In the genomic region with DNA sequence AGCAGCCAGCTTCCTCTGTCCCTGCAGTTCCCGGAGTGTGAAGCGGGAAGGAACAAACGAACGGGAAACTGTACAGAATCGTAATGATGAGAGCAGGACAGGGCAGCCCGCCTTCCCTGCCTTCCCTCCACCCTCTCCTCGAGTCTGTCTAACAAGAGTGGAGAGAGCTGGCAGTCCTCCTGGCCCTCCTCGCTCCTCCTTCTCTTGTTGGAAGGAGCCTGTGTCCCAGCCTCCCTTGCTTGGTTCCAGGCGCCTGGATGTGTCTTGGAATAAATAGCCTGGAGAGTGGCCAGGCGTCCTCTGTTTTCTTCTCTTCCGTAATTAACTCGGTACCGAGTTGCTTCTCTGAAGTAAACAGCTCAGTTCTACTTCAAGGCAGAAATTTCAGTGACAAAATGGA, we compare ENCODE assay signal across 11 mouse cellular contexts.
A peak's percentile ranks its signal among the peaks of the same experiment; 100 is the strongest.
DNase-seq lines count a peak whose midpoint lies in the region; ATAC-seq lines count a peak whose summit lies in the region.
"Had no signal": no experiment of that assay in that cellular context is flagged by ENCODE, and none has a peak within 500 bp of the region (broad histone marks: within the 10 kb centered on the region; RNA-seq: fewer than 3 reads in every experiment).

No protein-coding gene starts in this region.

- no peak overlapping the region for H3K9ac ChIP-seq in kidney, embryonic 14.5 days (ENCODE audit: low read depth, low read length)

- no peak for ATAC-seq in kidney, embryonic 14.5 days (ENCODE audit: low FRiP score, low TSS enrichment)
- no peak for ATAC-seq in megakaryocyte progenitor cell, adult 5-6 weeks (replicated peaks; ENCODE audit: poor library complexity)

- no peaks in the 10 kb centered on the region for H3K27me3 ChIP-seq in kidney, embryonic 14.5 days (ENCODE audit: control insufficient read depth, insufficient read depth, low read length)

- no peak overlapping the region for H3K4me3 ChIP-seq in kidney, embryonic 14.5 days (ENCODE audit: low read length)
- H3K4me3 ChIP-seq: erythroblast, embryonic 14.5 days had no signal

- H3K9me3 ChIP-seq in kidney, embryonic 14.5 days (ENCODE audit: control insufficient read depth, low read length), result no peaks in the 10 kb centered on the region

- intact Hi-C loops in heart, postnatal 25 days (cut with DNase I), result no loop called here

- DNase-seq in kidney, adult 11 months, result peak; percentile 52
- DNase-seq in cerebellum, postnatal 36 days, result peak; percentile 17 to 24
- peak; percentile 53 for DNase-seq in heart, postnatal 25 days (ENCODE audit: low spot score)
- peak; percentile 70 to 77 for DNase-seq in left cerebral cortex, adult 18-20 months (ENCODE audit: low spot score in 2 of 2)
- peak; percentile 87 for DNase-seq in right cerebral cortex, adult 18-20 months
- no peak for DNase-seq in embryo, embryonic 10 days (ENCODE audit: low spot score)

- no peak overlapping the region for H3K27ac ChIP-seq in kidney, embryonic 14.5 days (ENCODE audit: low read depth, low read length)
- H3K27ac ChIP-seq: macrophage had no signal

- H3K36me3 ChIP-seq in kidney, embryonic 14.5 days (ENCODE audit: control insufficient read depth, insufficient read depth, low read length), result no peaks in the 10 kb centered on the region
- H3K36me3 ChIP-seq: G1E had no signal

- 69% methylated on average over 13 of the region's 13 CpGs for WGBS in kidney, embryonic 14.5 days

- no peak overlapping the region for H3K4me2 ChIP-seq in kidney, embryonic 14.5 days (replicated peaks; ENCODE audit: low read depth, low read length)

- no peaks in the 10 kb centered on the region for H3K4me1 ChIP-seq in kidney, embryonic 14.5 days (ENCODE audit: control insufficient read depth, insufficient read depth, low read length)
